Mouse (Mus musculus) small intestine, adult 2 months (tissue): ENCODE data around the gene Xxylt1.

ENCODE experiments used
- CTCF ChIP-seq: fragments of 200-500 bp; IDR thresholded peaks from 2 replicates; pipeline ENCODE4 v1.5.1; 2012; ENCODE audit warnings: low read depth, mild to moderate bottlenecking, control low read depth, inconsistent platforms, low read length, moderate library complexity, mixed read lengths; ENCODE audit not compliant: insufficient replicate concordance, insufficient read length; ENCODE audit errors: extremely low read depth
- POLR2A ChIP-seq: fragments of 200-500 bp; IDR thresholded peaks from 2 replicates; pipeline ENCODE4 v1.6.1; 2012; ENCODE audit warnings: low read depth, mild to moderate bottlenecking, control low read depth, inconsistent platforms, low read length, moderate library complexity

DNA sequence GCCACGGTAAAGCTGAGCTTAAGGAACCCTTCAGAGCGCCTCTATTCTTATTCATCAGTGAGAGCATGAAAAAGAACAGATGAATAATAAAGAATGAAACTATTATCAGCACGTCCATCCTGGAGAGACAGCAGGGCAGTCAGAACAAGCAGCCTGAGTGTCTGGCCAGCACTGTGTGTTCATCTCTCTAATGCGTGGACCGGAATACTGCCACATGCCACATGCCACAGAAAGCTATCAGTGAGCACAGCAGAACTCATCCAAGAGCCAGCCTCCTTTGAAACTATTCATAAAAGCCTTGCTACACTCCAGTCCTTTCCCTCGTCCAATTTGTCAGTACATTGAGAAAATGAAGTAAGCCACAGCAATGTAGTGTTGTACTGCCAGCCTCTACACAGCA is 12.8 kb upstream of the Xxylt1 start:
- TF ChIP-seq CTCF (no peak), POLR2A (no peak)
